Mouse (Mus musculus) kidney, adult 2 months (tissue): ENCODE data around the gene Gm49378. TPM values are rescaled to one million over a fixed set of nuclear protein-coding genes. Genes with fewer than 3 reads are reported as not detected.

Source experiments
- DNase-seq: peaks from one replicate; pipeline ENCODE4 v3.0.0; 2021
- H3K27ac ChIP-seq: fragments of 200-500 bp; 2 replicates; pipeline ENCODE4 v1.5.1; 2012; ENCODE audit warnings: low read depth, low read length, control low read depth, inconsistent platforms; ENCODE audit not compliant: insufficient read depth
- H3K27me3 ChIP-seq: fragments of 200-500 bp; replicated peaks from 2 replicates; pipeline ENCODE4 v1.6.1; 2012; ENCODE audit warnings: mild to moderate bottlenecking, moderate library complexity, low read length, inconsistent platforms; ENCODE audit not compliant: control insufficient read depth, insufficient read depth
- H3K36me3 ChIP-seq: fragments of 200-500 bp; 2 replicates; pipeline ENCODE4 v1.6.1; 2012; ENCODE audit warnings: mild to moderate bottlenecking, moderate library complexity, low read length, inconsistent platforms; ENCODE audit not compliant: control insufficient read depth, insufficient read depth
- H3K4me1 ChIP-seq: fragments of 200-500 bp; 2 replicates; pipeline ENCODE4 v1.6.1; 2011; ENCODE audit warnings: low read length; ENCODE audit not compliant: control insufficient read depth, insufficient read depth
- H3K4me3 ChIP-seq: fragments of 200-500 bp; 2 replicates; pipeline ENCODE4 v1.5.1; 2011; ENCODE audit warnings: mild to moderate bottlenecking, low read depth, low read length, control low read depth; ENCODE audit not compliant: insufficient read depth
- CTCF ChIP-seq: fragments of 200-500 bp; conservative IDR thresholded peaks from 2 replicates; pipeline ENCODE4 v1.5.1; 2011; ENCODE audit warnings: low read depth, mild to moderate bottlenecking, control low read depth, low read length, moderate library complexity, mixed read lengths; ENCODE audit not compliant: insufficient read depth, insufficient read length
- POLR2A ChIP-seq: fragments of 200-500 bp; IDR thresholded peaks from one replicate; pipeline ENCODE4 v1.6.1; 2011; ENCODE audit warnings: low read depth, low read length, control low read depth
- WGBS: fragments of 180-500 bp; shearing (Covaris S2); methylation state at CpG from one replicate; pipeline ENCODE4 v1.1.7; 2018; 5-methylcytosine and 5-hydroxymethylcytosine counted together
- polyA plus RNA-seq: library from polyadenylated mRNA; depleted of rRNA; stranded (reverse); fragments of >200 nt; gene quantifications from 2 replicates; pipeline ENCODE4 v1.2.3, GENCODE M21; 2012; rRNA removed

Gm49378 gene
- polyA plus RNA-seq, 1 experiment, result 3.2 TPM

- DNase-seq, result no peak
- H3K4me3 ChIP-seq, result no peak overlapping the region
- H3K27me3 ChIP-seq, result no peaks in the 10 kb centered on the region
- peak; percentile 44 for TF ChIP-seq CTCF
- no peak for TF ChIP-seq POLR2A
- WGBS, result 68% methylated on average over 9 of the region's 9 CpGs
- no peak overlapping the region for H3K27ac ChIP-seq
- H3K36me3 ChIP-seq, result no peaks in the 10 kb centered on the region
- H3K4me1 ChIP-seq, result peaks cover 11% of the 10 kb centered on the region; the same call in 1 of the 2 replicates
These were observed 55.6 kb downstream of the Gm49378 start for GRCm38 (mm10) chr14:55581981-55582681.

- Histone ChIP-seq H3K4me1 (peaks cover 13% of the 10 kb centered on the region; the same call in 1 of the 2 replicates), H3K27ac (no peak overlapping the region), H3K27me3 (no peaks in the 10 kb centered on the region), H3K4me3 (no peak overlapping the region), H3K36me3 (no peaks in the 10 kb centered on the region)
- 94% methylated on average over 16 of the region's 16 CpGs for WGBS
- TF ChIP-seq CTCF (no peak), POLR2A (no peak)
- no peak for DNase-seq
These were observed 57.0 kb downstream of the Gm49378 start for GRCm38 (mm10) chr14:55580731-55581130.

- Histone ChIP-seq H3K4me1 (peaks cover 13% of the 10 kb centered on the region; the same call in 1 of the 2 replicates), H3K27me3 (no peaks in the 10 kb centered on the region), H3K27ac (no peak overlapping the region), H3K36me3 (no peaks in the 10 kb centered on the region), H3K4me3 (no peak overlapping the region)
- no peak for TF ChIP-seq CTCF
- TF ChIP-seq POLR2A, result no peak
- DNase-seq, result no peak
- 92% methylated on average over 23 of the region's 23 CpGs for WGBS
These were observed 57.9 kb downstream of the Gm49378 start for GRCm38 (mm10) chr14:55579511-55580496.

Other genes starting within 250 kb of the Gm49378 start
- 141 and 173 TPM in 2 replicates for gene Dhrs4, start 159.1 kb downstream of the Gm49378 start, polyA plus RNA-seq
- 3.5 and 3.8 TPM in 2 replicates for gene Carmil3, start 147.2 kb downstream of the Gm49378 start, polyA plus RNA-seq
- gene Cpne6, start 127.5 kb downstream of the Gm49378 start, polyA plus RNA-seq, result 0.11 and 0.22 TPM in 2 replicates
- not detected in 2 replicates for gene Nrl, start 112.9 kb downstream of the Gm49378 start, polyA plus RNA-seq
- 22.9 and 27.4 TPM in 2 replicates for gene Pck2, start 97.6 kb downstream of the Gm49378 start, polyA plus RNA-seq
- gene Dcaf11, start 77.9 kb downstream of the Gm49378 start, polyA plus RNA-seq, result 223 and 243 TPM in 2 replicates
- gene A730061H03Rik, start 77.5 kb downstream of the Gm49378 start, polyA plus RNA-seq, result 0.75 and 1.4 TPM in 2 replicates
- 115 and 116 TPM in 2 replicates for gene Fitm1, start 62.3 kb downstream of the Gm49378 start, polyA plus RNA-seq
- 60.5 and 77.5 TPM in 2 replicates for gene Psme1, start 59.8 kb downstream of the Gm49378 start, polyA plus RNA-seq
- 21.9 and 24.9 TPM in 2 replicates for gene Emc9, start 52.6 kb downstream of the Gm49378 start, polyA plus RNA-seq
- 53.1 and 60.2 TPM in 2 replicates for gene Psme2, start 46.8 kb downstream of the Gm49378 start, polyA plus RNA-seq
- gene Rnf31, start 46.2 kb downstream of the Gm49378 start, polyA plus RNA-seq, result 27.0 and 27.6 TPM in 2 replicates
- gene Irf9, start 34.3 kb downstream of the Gm49378 start, polyA plus RNA-seq, result 36.9 and 39.9 TPM in 2 replicates
- 11.4 and 13.3 TPM in 2 replicates for gene Rec8, start 19.9 kb downstream of the Gm49378 start, polyA plus RNA-seq
- 69.7 and 84.9 TPM in 2 replicates for gene Ipo4, start 1.9 kb downstream of the Gm49378 start, polyA plus RNA-seq
- gene Tm9sf1, start 5.9 kb upstream of the Gm49378 start, polyA plus RNA-seq, result 109 and 110 TPM in 2 replicates
- gene Tssk4, start 12.3 kb upstream of the Gm49378 start, polyA plus RNA-seq, result 0.67 and 0.79 TPM in 2 replicates
- gene Mdp1, start 22.6 kb upstream of the Gm49378 start, polyA plus RNA-seq, result 22.4 and 27.2 TPM in 2 replicates
- 18.7 and 21.7 TPM in 2 replicates for gene Gmpr2, start 34.0 kb upstream of the Gm49378 start, polyA plus RNA-seq
- gene Nedd8, start 34.2 kb upstream of the Gm49378 start, polyA plus RNA-seq, result 321 and 438 TPM in 2 replicates
- 9.9 and 10.2 TPM in 2 replicates for gene Tinf2, start 43.9 kb upstream of the Gm49378 start, polyA plus RNA-seq
- 29.6 and 30.1 TPM in 2 replicates for gene Tgm1, start 76.0 kb upstream of the Gm49378 start, polyA plus RNA-seq
- 70.0 and 86.9 TPM in 2 replicates for gene Rabggta, start 84.4 kb upstream of the Gm49378 start, polyA plus RNA-seq
- 223 and 228 TPM in 2 replicates for gene Dhrs1, start 107.8 kb upstream of the Gm49378 start, polyA plus RNA-seq
- gene Nop9, start 107.8 kb upstream of the Gm49378 start, polyA plus RNA-seq, result 12.9 and 16.1 TPM in 2 replicates
- 485 and 513 TPM in 2 replicates for gene Cideb, start 120.6 kb upstream of the Gm49378 start, polyA plus RNA-seq
- gene Ltb4r2, start 123.5 kb upstream of the Gm49378 start, polyA plus RNA-seq, result 0.56 and 0.76 TPM in 2 replicates
- gene Ltb4r1, start 128.1 kb upstream of the Gm49378 start, polyA plus RNA-seq, result 0.75 and 1.1 TPM in 2 replicates
- gene Adcy4, start 146.2 kb upstream of the Gm49378 start, polyA plus RNA-seq, result 16.8 and 16.9 TPM in 2 replicates
- 3.5 and 4.7 TPM in 2 replicates for gene Ripk3, start 151.0 kb upstream of the Gm49378 start, polyA plus RNA-seq
- 4.3 and 5.0 TPM in 2 replicates for gene Nfatc4, start 185.2 kb upstream of the Gm49378 start, polyA plus RNA-seq
- 6.6 and 7.6 TPM in 2 replicates for gene Nynrin, start 216.1 kb upstream of the Gm49378 start, polyA plus RNA-seq
- gene Cbln3, start 246.5 kb upstream of the Gm49378 start, polyA plus RNA-seq, result 0.08 and 0.13 TPM in 2 replicates
- 11.1 and 11.9 TPM in 2 replicates for gene Khnyn, start 247.1 kb upstream of the Gm49378 start, polyA plus RNA-seq